Mouse (Mus musculus) liver, adult 2 months (tissue): ENCODE results near the gene Crybg1.

Experiments used
- CTCF ChIP-seq: fragments of 200-500 bp; IDR thresholded peaks from 2 replicates; pipeline ENCODE4 v1.5.1; 2011; ENCODE audit warnings: low read depth, low read length, control low read depth
- POLR2A ChIP-seq: fragments of 200-500 bp; IDR thresholded peaks from 2 replicates; pipeline ENCODE4 v1.6.1; 2011; ENCODE audit warnings: low read length, control low read depth; ENCODE audit not compliant: insufficient read depth; ENCODE audit errors: extremely low read depth

- TF ChIP-seq CTCF (no peak), POLR2A (no peak)
These were observed 1.8 kb upstream of the Crybg1 start for GRCm38 (mm10) chr10:44150501-44150900.
